Mouse (Mus musculus) adrenal gland, postnatal 10 days (tissue): ENCODE measurements around the gene Bex1. TPM values are rescaled to one million over a fixed set of nuclear protein-coding genes. Genes with fewer than 3 reads are reported as not detected.
A peak's percentile ranks its signal among the peaks of the same experiment; 100 is the strongest.

Experiments
- DNase-seq: peaks from one replicate; pipeline ENCODE4 v3.0.0; 2021; ENCODE audit warnings: mixed read lengths
- microRNA-seq: library from miRNA; unstranded; fragments of <30 nt; microRNA quantifications from one replicate; pipeline ENCODE4 v1.2.0, GENCODE M21; 2021
- total RNA-seq, 2 experiments: library from RNA; stranded (reverse); gene quantifications; 2 replicates each; pipeline ENCODE4 v1.2.3; 2021

The Bex1 gene
- total RNA-seq, 2 experiments from 2014 or later: 15.1 to 17.5 TPM

- DNase-seq: peak; percentile 80
Measured at GRCm38 (mm10) chrX:136172118-136172551, 43.2 kb downstream of the Bex1 start, which contains the start of gene Tceal8. TSS of gene Tceal8 (minus strand) at chrX:136172342.

DNA sequence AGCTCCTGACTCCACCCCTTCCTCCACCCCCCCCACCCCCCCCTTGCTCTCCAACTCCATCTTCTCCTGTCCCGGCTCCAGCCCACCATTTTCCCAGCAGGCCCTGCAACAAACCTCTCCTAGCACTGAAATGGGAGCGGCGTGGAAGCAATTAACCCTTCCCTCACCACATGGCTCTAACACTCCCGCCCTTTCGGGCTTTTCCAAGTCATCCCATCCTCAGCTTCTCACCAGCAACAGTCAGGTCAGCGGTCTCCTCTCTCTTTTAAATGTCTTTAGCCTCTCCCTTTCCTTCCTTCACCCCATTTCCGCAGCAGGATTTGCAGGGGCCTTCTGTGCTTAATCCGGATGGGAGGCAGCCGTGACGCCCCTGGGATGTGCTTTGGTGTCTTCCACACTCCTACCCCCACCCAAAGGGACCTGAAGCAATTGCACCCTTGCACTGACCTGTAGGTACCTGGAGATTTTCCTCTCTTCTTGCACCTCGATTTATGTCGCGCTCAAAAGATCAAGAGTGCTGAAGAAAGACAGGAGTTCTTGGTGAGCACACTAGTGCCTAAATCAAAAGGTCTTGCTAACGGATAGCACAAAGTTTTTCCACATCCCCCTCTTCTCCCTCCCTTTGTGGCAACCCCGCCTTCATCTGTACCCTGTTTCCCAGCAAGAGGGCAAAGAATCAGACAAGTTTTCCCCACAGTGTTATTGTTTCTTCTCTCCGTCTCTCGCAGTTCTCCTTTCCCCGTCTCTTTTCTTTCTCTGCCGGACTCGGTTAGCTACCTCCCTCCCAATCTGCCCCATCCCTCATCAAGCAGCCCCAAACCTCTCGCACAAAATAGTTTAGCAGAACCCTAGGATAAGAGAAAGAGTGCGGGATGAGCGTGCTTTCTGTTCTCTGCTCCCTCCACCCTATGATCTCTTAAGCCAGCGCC is 43.9 kb downstream of the Bex1 start:
- peak; percentile 69 for DNase-seq

GRCm38 (mm10) chrX:136170625-136171024 is 44.7 kb downstream of the Bex1 start:
- no peak for DNase-seq

Small RNA genes lying within 50 kb of the gene (microRNA-seq; reads per million reads assigned to microRNA genes)
- gene Mir6383: not detected

Other genes starting within 250 kb of the Bex1 start
- 10 to 100 TPM; 62.1 to 76.8 TPM for gene Arxes2, start 221.7 kb downstream of the Bex1 start, total RNA-seq
- 10 to 100 TPM; 25.0 to 30.2 TPM for gene Arxes1, start 182.1 kb downstream of the Bex1 start, total RNA-seq
- 10 to 100 TPM; 34.5 to 38.8 TPM for gene Bex2, start 147.3 kb downstream of the Bex1 start, total RNA-seq
- not detected for gene Nxf3, start 130.3 kb downstream of the Bex1 start, total RNA-seq
- gene Bex4, start 76.5 kb downstream of the Bex1 start, total RNA-seq: 10 to 100 TPM; 12.1 to 13.5 TPM
- 10 to 100 TPM; 43.3 to 53.2 TPM for gene Tceal8, start 43.2 kb downstream of the Bex1 start, total RNA-seq
- gene Tceal5, start 11.6 kb downstream of the Bex1 start, total RNA-seq: 1 to 10 TPM; 3.3 to 7.3 TPM
- 10 to 100 TPM; 14.9 to 27.1 TPM for gene Tceal7, start 734 bp downstream of the Bex1 start, total RNA-seq
- gene Tceal9, start 29.6 kb upstream of the Bex1 start, total RNA-seq: 100 to 1,000 TPM; 237 to 281 TPM
- gene Bex3, start 54.7 kb upstream of the Bex1 start, total RNA-seq: 100 to 1,000 TPM; 151 to 189 TPM